Mouse (Mus musculus) heart, embryonic 14.5 days (tissue): ENCODE measurements around the gene S100z. TPM values are rescaled to one million over a fixed set of nuclear protein-coding genes. Genes with fewer than 3 reads are reported as not detected.

Experiments
- ATAC-seq: fragments of 200-750 bp; cut with Nextera tagmentation; 2 replicates; pipeline ENCODE4 v1.8.0; 2017; ENCODE audit warnings: low read depth, moderate TSS enrichment; ENCODE audit not compliant: insufficient number of reproducible peaks, insufficient read depth, low FRiP score
- H3K27ac ChIP-seq, 2 experiments: fragments of 200-500 bp in 1 of 2; fragments of 300-500 bp in 1 of 2; sonication (generic) in 1 of 2; replicated peaks in 1 of 2; 2 replicates each; pipeline ENCODE4 v1.5.1; 2012 to 2014; ENCODE audit warnings: low read depth in 2 of 2, low read length in 2 of 2, control low read depth in 1 of 2, mild to moderate bottlenecking in 1 of 2, mixed read lengths in 1 of 2; ENCODE audit not compliant: control insufficient read depth in 1 of 2, insufficient read depth in 1 of 2
- H3K27me3 ChIP-seq: fragments of 300-500 bp; sonication (generic); 2 replicates; pipeline ENCODE4 v1.6.1; 2014; ENCODE audit warnings: mild to moderate bottlenecking, low read length, control low read depth; ENCODE audit not compliant: control insufficient read depth, insufficient read depth
- H3K36me3 ChIP-seq: fragments of 300-500 bp; sonication (generic); 2 replicates; pipeline ENCODE4 v1.6.1; 2014; ENCODE audit warnings: mild to moderate bottlenecking, control low read depth, low read length, mixed read lengths; ENCODE audit not compliant: control insufficient read depth, insufficient read depth
- H3K4me1 ChIP-seq, 2 experiments: fragments of 200-500 bp in 1 of 2; fragments of 300-500 bp in 1 of 2; sonication (generic) in 1 of 2; 2 replicates each; pipeline ENCODE4 v1.6.1; 2012 to 2014; ENCODE audit warnings: low read length in 2 of 2, control low read depth in 1 of 2, mixed read lengths in 1 of 2; ENCODE audit not compliant: control insufficient read depth in 2 of 2, insufficient read depth in 2 of 2
- H3K4me2 ChIP-seq: fragments of 300-500 bp; sonication (generic); 2 replicates; pipeline ENCODE4 v1.6.1; 2014; ENCODE audit warnings: mild to moderate bottlenecking, low read length
- H3K4me3 ChIP-seq, 2 experiments: fragments of 200-500 bp in 1 of 2; fragments of 300-500 bp in 1 of 2; sonication (generic) in 1 of 2; 2 replicates each; pipeline ENCODE4 v1.5.1; 2012 to 2014; ENCODE audit warnings: low read length in 2 of 2, mild to moderate bottlenecking in 2 of 2, control low read depth in 1 of 2, low read depth in 1 of 2, moderate library complexity in 1 of 2; ENCODE audit not compliant: control insufficient read depth in 1 of 2, insufficient read depth in 1 of 2
- H3K9ac ChIP-seq: fragments of 300-500 bp; sonication (generic); 2 replicates; pipeline ENCODE4 v1.6.1; 2014; ENCODE audit warnings: mild to moderate bottlenecking, low read length
- H3K9me3 ChIP-seq: fragments of 300-500 bp; sonication (generic); 2 replicates; pipeline ENCODE4 v1.6.1; 2016; ENCODE audit warnings: low read length, control low read depth; ENCODE audit not compliant: control insufficient read depth
- WGBS: fragments of 180-500 bp; shearing (Covaris S2); extraction: QIAGEN DNeasy Blood & Tissue Kit; methylation state at CpG from one replicate; pipeline ENCODE4 v1.1.7; 2014; 5-methylcytosine and 5-hydroxymethylcytosine counted together
- polyA plus RNA-seq: library from polyadenylated mRNA; unstranded; fragments of >200 nt; fragmentation: Nextera tagmentation; extraction: Ambion mirVana; gene quantifications from 2 replicates; pipeline ENCODE4 v1.2.1, GENCODE M21; 2014

The S100z gene
- polyA plus RNA-seq, 1 experiment from 2014 or later, result not detected

DNA sequence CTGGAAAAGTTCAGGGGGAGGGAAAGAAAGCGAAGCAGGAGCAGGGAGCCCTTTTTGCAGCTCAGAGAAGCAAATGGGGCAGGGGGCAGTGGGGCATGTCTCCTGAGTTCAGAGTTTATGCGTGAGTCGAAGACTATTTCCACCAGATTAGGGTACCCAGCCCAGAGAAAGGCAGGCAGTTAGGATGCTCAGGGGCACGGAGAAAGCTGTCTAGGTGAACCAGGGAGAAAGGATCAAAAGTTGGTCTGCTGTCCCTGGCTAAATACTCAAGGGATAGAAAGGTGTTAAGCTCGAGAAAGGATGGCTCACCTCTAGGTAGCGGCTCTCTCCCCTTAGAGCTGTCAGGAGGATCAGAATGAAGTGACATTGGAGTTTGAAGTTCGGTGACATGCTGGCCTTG is 34.2 kb downstream of the S100z start:
- Histone ChIP-seq H3K4me2 (peak overlapping the region; percentile 86), H3K4me1 (peaks cover 3 to 6% of the 10 kb centered on the region in 2 experiments; a peak in 3 of 4 replicates), H3K27me3 (peaks cover 32% of the 10 kb centered on the region), H3K27ac (no peak overlapping the region), H3K36me3 (no peaks in the 10 kb centered on the region), H3K4me3 (peak overlapping the region; percentile 41 to 44; a peak in 3 of 4 replicates), H3K9me3 (no peaks in the 10 kb centered on the region), H3K9ac (peak overlapping the region; percentile 49; the same call in 1 of the 2 replicates)
- WGBS, result 13% methylated on average over 7 of the region's 7 CpGs
- no peak for ATAC-seq

DNA sequence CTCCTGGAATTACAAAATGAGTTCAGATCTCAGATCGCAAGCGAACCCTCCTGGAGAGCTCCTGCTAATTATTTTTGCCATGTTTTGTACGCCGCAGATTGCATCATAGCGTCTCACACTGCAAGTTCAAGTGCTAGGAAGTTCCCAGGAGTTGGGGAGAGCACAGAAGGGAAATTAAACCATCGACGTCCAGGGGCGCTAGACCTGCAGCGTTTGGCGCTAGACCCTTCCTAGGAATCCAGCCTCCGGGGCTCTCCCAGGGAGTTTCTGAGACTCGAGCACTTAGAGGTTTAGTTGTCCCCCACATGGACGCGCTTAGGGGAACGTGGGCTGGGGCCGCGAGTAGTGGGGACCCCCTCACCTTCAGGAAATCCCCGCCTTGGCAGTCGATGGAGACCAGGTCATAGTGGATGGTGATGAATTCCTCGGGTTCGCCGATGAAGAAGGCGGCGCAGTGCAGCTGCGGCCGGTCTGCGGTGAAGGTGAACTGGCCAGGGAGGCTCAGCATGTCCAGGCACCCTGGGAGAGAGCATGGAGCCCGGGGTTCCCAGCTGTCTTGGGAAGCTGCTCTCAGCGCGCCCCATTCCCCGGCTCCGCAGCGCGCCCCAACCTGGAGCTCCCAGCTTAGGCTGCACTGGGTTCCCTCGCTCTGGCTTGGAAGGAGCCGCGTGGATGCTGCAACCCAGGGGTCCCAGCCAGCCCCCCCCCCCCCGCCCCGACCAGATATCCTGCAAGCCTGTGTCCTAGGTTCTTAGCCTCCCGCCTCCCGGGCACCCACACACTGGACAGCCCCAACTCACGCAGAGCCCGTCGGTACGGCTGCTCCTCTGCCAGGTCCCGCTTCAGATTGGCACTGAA is 34.9 kb downstream of the S100z start:
- H3K27ac ChIP-seq, result no peak overlapping the region
- H3K4me1 ChIP-seq, result peaks cover 3 to 6% of the 10 kb centered on the region in 2 experiments; a peak in 3 of 4 replicates
- peak overlapping the region; percentile 49; the same call in 1 of the 2 replicates for H3K9ac ChIP-seq
- peak overlapping the region; percentile 41 to 44 for H3K4me3 ChIP-seq
- 2% methylated on average over 46 of the region's 46 CpGs for WGBS
- no peaks in the 10 kb centered on the region for H3K36me3 ChIP-seq
- no peak for ATAC-seq
- peaks cover 32% of the 10 kb centered on the region for H3K27me3 ChIP-seq
- H3K4me2 ChIP-seq, result peak overlapping the region; percentile 86
- H3K9me3 ChIP-seq, result no peaks in the 10 kb centered on the region

DNA sequence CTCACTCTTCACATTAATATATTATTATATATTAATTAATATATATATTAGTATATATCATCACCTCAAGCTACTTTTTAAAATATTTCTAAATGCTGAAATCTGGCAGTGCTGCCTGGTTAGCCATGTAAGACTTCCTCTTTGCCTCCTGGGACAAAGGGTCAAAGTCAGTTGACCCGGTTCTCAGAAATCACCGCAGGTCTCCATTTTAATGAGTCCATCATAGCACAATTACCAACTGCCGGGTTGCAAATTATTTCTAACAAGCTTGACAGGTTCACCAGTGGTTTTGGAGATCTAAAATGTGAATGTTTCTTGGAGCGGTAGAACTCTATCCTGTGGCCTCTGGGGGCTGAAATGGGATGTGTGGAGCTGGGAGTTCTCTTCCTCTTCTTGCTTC is 35.6 kb downstream of the S100z start:
- Histone ChIP-seq H3K27ac (no peak overlapping the region), H3K4me3 (no peak overlapping the region)
- 33% methylated on average over 4 of the region's 4 CpGs for WGBS

DNA sequence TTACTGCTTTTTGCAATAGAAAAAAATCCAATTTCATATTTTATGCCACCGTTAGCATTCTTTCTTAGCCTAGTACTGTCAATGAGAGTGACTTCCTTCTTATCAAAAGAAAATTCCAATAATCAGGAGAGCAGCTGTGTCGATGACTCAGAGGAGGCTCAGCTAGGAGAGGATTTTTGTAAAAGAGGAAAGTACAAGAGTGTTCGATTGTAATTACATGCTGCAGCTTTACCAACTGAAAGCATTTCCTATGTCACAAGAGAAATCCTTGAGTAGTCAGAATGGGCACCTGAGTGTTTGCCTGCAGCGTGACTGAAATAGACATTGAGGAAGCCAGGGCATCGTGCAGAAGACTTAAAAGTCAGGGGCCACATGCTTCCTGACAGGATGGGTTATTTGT is 39.0 kb downstream of the S100z start:
- Histone ChIP-seq H3K27ac (no peak overlapping the region), H3K4me3 (no peak overlapping the region)
- 64% methylated on average over 5 of the region's 5 CpGs for WGBS

More for the DNA sequence above, 35.6 kb downstream of the S100z start:
- peak overlapping the region; percentile 86; the same call in 1 of the 2 replicates for H3K4me2 ChIP-seq
- H3K27me3 ChIP-seq, result peaks cover 33% of the 10 kb centered on the region
- no peak overlapping the region for H3K9ac ChIP-seq
- no peaks in the 10 kb centered on the region for H3K36me3 ChIP-seq
- peaks cover 3 to 6% of the 10 kb centered on the region in 2 experiments; a peak in 3 of 4 replicates for H3K4me1 ChIP-seq
- no peaks in the 10 kb centered on the region for H3K9me3 ChIP-seq
- ATAC-seq, result no peak

DNA sequence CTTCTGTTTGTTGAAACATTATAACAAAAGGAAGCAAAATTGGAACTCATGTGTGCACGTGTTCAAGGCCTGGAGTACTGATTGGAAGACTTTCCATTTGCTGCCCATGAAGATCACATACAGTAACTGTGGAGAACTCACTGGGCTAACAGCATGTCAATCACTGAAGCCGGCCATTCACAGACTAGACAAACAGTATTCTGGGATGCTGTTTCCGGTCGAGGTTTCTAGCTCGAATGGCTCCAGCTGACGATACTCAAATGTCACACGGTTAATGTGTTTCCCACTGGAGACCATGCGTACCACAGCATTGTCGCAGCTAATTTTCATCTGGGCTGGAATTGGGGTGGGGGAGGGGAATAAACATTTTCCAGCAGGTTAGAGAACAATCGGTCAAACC is 46.8 kb downstream of the S100z start:
- Histone ChIP-seq H3K9me3 (no peaks in the 10 kb centered on the region), H3K4me3 (no peak overlapping the region), H3K4me1 (no peaks in the 10 kb centered on the region), H3K27ac (no peak overlapping the region), H3K4me2 (no peak overlapping the region), H3K27me3 (no peaks in the 10 kb centered on the region), H3K36me3 (no peaks in the 10 kb centered on the region), H3K9ac (no peak overlapping the region)
- no peak for ATAC-seq
- WGBS, result 79% methylated on average over 10 of the region's 10 CpGs

More for the DNA sequence above, 39.0 kb downstream of the S100z start:
- Histone ChIP-seq H3K4me1 (peaks cover 3 to 6% of the 10 kb centered on the region in 2 experiments; a peak in 3 of 4 replicates), H3K9ac (no peak overlapping the region), H3K36me3 (no peaks in the 10 kb centered on the region), H3K9me3 (no peaks in the 10 kb centered on the region), H3K4me2 (no peak overlapping the region), H3K27me3 (peaks cover 30% of the 10 kb centered on the region)
- ATAC-seq, result no peak

DNA sequence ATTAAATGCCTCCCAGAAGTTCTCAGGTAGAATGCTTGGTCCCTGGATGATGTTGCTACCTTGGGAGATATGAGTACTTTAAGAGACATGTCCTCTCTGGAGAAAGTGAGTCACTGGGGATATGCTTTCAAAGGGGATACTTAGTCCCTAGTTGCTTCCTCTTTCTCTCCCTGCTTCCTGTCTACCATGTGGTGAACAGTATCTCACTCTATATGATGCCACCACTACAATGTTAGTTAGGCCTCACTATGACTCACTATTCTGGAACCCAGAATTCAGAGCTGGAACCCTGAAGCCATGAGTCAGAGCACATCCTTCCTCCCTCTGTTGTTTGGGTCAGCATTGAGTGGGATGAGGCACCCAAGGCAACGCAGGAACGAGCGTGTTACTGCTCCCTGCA is 51.0 kb downstream of the S100z start:
- H3K9ac ChIP-seq, result no peak overlapping the region
- 0 out of 4 replicates have a peak, but pooled peaks cover 0 to 4% of the 10 kb centered on the region in 2 experiments for H3K4me1 ChIP-seq
- H3K36me3 ChIP-seq, result no peaks in the 10 kb centered on the region
- no peak overlapping the region for H3K4me2 ChIP-seq
- ATAC-seq, result no peak
- no peak overlapping the region for H3K4me3 ChIP-seq
- WGBS, result 73% methylated on average over 3 of the region's 3 CpGs
- no peaks in the 10 kb centered on the region for H3K27me3 ChIP-seq
- no peaks in the 10 kb centered on the region for H3K9me3 ChIP-seq
- H3K27ac ChIP-seq, result no peak overlapping the region
